Mouse (Mus musculus) cortical plate, adult 2 months (tissue): ENCODE data around the gene Klk13.

Experiments used
- CTCF ChIP-seq: fragments of 200-500 bp; IDR thresholded peaks from 2 replicates; pipeline ENCODE4 v1.5.1; 2011; ENCODE audit warnings: mild to moderate bottlenecking, control low read depth, low read length; ENCODE audit not compliant: insufficient read depth; ENCODE audit errors: extremely low read depth
- POLR2A ChIP-seq: fragments of 200-500 bp; IDR thresholded peaks from 2 replicates; pipeline ENCODE4 v1.6.1; 2011; ENCODE audit warnings: mild to moderate bottlenecking, low read length, control low read depth; ENCODE audit not compliant: insufficient read depth; ENCODE audit errors: extremely low read depth

DNA sequence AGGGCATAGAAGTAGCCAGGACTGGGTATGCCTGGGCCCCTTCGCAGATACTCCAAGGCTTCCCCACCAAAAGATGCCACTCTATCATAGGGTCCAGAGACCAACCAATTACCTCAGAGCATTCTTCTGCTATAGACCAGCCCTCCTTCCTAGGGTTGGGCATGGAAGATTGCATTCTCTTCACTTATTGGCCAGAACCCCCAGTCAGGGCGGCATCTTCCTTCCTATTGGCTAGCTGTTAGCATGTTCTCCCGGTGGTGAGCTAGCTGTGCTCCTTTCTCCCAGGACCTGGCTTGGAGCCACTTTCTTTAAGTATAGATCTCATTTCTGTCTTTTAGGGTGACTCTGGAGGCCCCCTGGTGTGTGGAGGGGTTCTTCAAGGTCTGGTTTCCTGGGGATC, 60.5 kb downstream of the Klk13 start:
- TF ChIP-seq CTCF = no peak
- TF ChIP-seq POLR2A = no peak
